Mouse (Mus musculus) ovary, adult 18-20 months (tissue): ENCODE measurements around the gene Vmn2r102.

ENCODE experiments used
- DNase-seq: peaks from one replicate; pipeline ENCODE4 v3.0.0; 2022; ENCODE audit warnings: low spot score, mixed read lengths

Vmn2r102 gene

DNA sequence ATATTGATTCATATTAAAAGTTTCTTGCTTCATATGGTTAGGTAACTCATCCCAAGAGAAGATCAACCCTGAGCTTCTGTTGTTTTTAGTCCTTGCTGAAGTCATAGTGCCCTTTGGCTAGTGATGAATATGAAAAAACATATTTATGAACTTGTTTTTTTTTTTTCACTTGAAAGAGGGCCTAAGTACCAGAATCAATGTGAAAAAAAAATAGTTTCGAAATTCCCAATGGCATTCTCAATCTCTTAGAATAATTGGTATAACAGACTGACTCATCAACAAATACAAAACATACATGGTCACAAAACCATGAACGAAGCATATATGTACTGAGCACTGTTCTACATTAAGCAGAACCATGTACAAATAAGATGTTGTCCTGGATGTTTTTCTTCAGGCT, at the start of gene Vmn2r102:
Vmn2r102 (plus strand) TSS at position 301 of the 400 bp plus-strand sequence.
- DNase-seq, result no peak

DNA sequence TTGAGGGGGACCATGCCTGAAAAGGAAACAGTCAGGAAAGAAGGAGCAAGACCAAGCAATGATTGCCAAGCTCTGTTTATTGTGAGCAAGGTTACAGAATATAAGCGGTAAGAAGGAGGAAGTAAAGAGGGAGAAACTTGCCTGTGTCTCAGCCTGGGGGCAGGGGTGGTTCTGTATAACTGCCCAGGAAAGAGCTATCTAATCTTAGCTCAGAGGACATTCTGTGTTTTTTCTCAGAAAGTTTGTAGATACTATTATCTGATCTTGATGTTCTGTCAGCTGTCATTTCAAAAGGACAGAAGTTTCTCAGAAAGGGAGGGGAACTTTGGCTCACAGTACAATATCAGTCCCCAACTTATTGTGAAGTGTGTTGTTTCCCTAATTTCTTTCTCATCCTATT, 30.8 kb upstream of the Vmn2r102 start:
- DNase-seq, result no peak

DNA sequence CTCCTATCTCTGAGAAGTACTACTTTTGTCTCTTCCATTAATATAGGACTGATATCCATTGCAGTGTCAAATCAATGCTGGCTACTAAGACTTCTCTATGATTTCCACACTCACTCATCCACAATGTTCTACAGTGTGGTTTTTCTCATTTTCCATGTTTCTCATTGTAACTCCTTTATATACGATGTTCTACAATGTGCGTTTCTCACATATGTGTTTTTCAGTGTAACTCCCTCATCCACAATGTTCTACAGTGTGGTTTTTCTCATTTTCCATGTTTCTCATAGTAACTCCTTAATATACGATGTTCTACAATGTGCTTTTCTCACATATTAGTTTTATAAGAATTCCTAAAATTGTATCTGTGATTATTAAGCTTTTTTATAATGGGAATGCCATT, 1.7 kb upstream of the Vmn2r102 start:
- no peak for DNase-seq

DNA sequence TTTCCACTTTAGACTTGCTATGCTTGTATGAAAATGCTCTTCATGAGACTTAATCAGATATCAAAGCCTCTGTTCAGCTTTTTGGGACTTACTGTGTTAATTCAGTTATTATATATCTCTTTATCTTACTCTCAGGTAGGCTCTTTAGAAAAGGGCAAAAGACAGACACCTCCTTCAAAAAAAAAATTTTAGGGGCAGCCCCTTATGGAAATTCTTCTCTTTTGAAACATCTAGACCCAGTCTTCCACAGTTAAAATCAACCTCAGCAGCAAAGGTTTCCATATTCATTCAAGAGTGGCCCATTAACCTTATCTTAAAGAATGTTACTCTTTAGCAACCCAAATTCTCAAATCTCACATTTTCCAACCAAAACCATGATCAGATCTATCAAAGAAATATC, 31.9 kb downstream of the Vmn2r102 start:
- no peak for DNase-seq
